Mouse (Mus musculus): Measurements from ENCODE around the gene Eif6.

DNA sequence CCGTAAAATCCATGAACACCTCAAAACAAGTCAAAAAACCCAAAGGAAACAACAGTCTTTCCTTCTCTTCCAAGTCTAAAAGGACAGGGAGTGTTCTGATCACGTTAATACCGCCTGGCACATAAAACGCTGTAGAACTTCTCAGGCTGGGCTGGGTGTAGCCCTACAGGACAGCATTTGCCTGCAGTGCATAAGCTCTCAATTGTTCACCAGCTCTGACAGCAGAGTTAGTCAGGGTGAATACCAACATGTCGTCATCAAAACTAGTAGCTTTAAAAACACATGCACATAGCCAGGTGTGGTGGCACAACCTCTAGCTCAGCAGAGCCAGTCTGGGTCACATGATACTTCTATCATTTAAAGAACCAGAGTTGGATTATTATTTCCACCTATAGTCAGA, 5.9 kb downstream of the Eif6 start:
- no peak for TF ChIP-seq CTCF (conservative IDR thresholded peaks at IDR 0.05 in 1 of 2, IDR thresholded peaks at IDR 0.05 in 1 of 2; ENCODE audit: low read depth in 2 of 2, low read length in 2 of 2)
- TF ChIP-seq EP300 (IDR thresholded peaks at IDR 0.05; ENCODE audit: low read length), result no peak

Data from CH12.LX (cell line).